In the genomic region with DNA sequence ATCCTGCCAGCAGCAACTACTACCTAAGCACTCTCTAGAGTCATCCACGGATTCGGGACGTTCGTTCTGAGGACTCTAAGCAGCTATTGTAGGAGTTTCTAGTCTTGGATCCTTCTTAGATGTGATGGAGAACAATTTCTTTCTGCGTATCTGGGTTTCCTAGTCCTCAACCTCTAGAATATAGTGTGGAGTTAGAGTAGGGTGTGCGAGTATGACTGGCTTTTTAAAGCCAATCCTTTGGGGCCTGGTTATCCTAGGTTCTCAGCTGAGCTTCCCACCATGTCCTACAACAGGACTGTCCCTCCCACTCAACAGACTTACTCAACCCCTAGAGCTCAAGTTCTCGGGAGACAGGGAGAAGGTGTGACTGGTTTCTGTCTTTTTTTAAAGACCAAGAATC, we compare ENCODE assay signal across 8 mouse cellular contexts. TPM values are rescaled to one million over a fixed set of nuclear protein-coding genes. Genes with fewer than 3 reads are reported as not detected.
DNase-seq lines count a peak whose midpoint lies in the region; ATAC-seq and TF ChIP-seq lines count a peak whose summit lies in the region.

No protein-coding gene starts in this region.

- peak overlapping the region; percentile 74 for H3K27ac ChIP-seq in left cerebral cortex, adult 2 months
- peak overlapping the region; percentile 97 for H3K27ac ChIP-seq in embryonic facial prominence, embryonic 10.5 days (replicated peaks)
- peak overlapping the region; percentile 91 for H3K27ac ChIP-seq in hindbrain, postnatal 0 days
- H3K27ac ChIP-seq in neural tube, embryonic 12.5 days = peak overlapping the region; percentile 93

- peak overlapping the region; percentile 82 for H3K9ac ChIP-seq in hindbrain, postnatal 0 days (replicated peaks; ENCODE audit: low read length)
- H3K9ac ChIP-seq in neural tube, embryonic 12.5 days = peak overlapping the region; percentile 81

- H3K4me3 ChIP-seq in left cerebral cortex, adult 2 months = peak overlapping the region; percentile 91
- H3K4me3 ChIP-seq in embryonic facial prominence, embryonic 10.5 days = peak overlapping the region; percentile 71
- peak overlapping the region; percentile 70 for H3K4me3 ChIP-seq in hindbrain, postnatal 0 days (ENCODE audit: low read length)
- peak overlapping the region; percentile 90 for H3K4me3 ChIP-seq in neural tube, embryonic 12.5 days

- H3K36me3 ChIP-seq in embryonic facial prominence, embryonic 10.5 days (replicated peaks) = peaks cover 47% of the 10 kb centered on the region
- H3K36me3 ChIP-seq in hindbrain, postnatal 0 days (ENCODE audit: insufficient read depth, low read length) = peaks cover 28% of the 10 kb centered on the region; the same call in 1 of the 2 replicates
- H3K36me3 ChIP-seq in neural tube, embryonic 12.5 days = peaks cover 38% of the 10 kb centered on the region

- peak overlapping the region; percentile 81 for H3K4me2 ChIP-seq in hindbrain, postnatal 0 days (ENCODE audit: low read depth, low read length)
- H3K4me2 ChIP-seq in neural tube, embryonic 12.5 days (replicated peaks) = peak overlapping the region; percentile 92

- H3K4me1 ChIP-seq in embryonic facial prominence, embryonic 10.5 days = peaks cover 25% of the 10 kb centered on the region
- peaks cover 6% of the 10 kb centered on the region for H3K4me1 ChIP-seq in hindbrain, postnatal 0 days (ENCODE audit: insufficient read depth, low read length)
- H3K4me1 ChIP-seq in neural tube, embryonic 12.5 days = peaks cover 24% of the 10 kb centered on the region

- DNase-seq in left cerebral cortex, adult 2 months (ENCODE audit: extremely low spot score in 1 of 2, low spot score in 2 of 2) = no peak
- no peak for DNase-seq in left cerebral cortex, adult 8-10 months (ENCODE audit: low spot score in 2 of 2)
- no peak for DNase-seq in embryonic facial prominence, embryonic 10.5 days (ENCODE audit: low spot score)
- DNase-seq in hindbrain, postnatal 0 days (ENCODE audit: low spot score) = no peak
- DNase-seq in left cerebral cortex, postnatal 36 days (ENCODE audit: low spot score in 2 of 2) = no peak
- no peak for DNase-seq in kidney, postnatal 4 days

- no peak for TF ChIP-seq CTCF in left cerebral cortex, adult 2 months (IDR thresholded peaks at IDR 0.05)
- no peak for TF ChIP-seq CTCF in hindbrain, postnatal 0 days (IDR thresholded peaks at IDR 0.05; ENCODE audit: low read depth)

- H3K9me3 ChIP-seq in embryonic facial prominence, embryonic 10.5 days = no peaks in the 10 kb centered on the region
- H3K9me3 ChIP-seq in hindbrain, postnatal 0 days (ENCODE audit: low read length) = no peaks in the 10 kb centered on the region
- H3K9me3 ChIP-seq in neural tube, embryonic 12.5 days = no peaks in the 10 kb centered on the region

- 38% methylated on average over 7 of the region's 7 CpGs for WGBS in embryonic facial prominence, embryonic 10.5 days
- WGBS in hindbrain, postnatal 0 days = 24% methylated on average over 7 of the region's 7 CpGs
- 41% methylated on average over 7 of the region's 7 CpGs for WGBS in neural tube, embryonic 12.5 days

- ATAC-seq in hindbrain, postnatal 0 days = no peak
- ATAC-seq in neural tube, embryonic 12.5 days (ENCODE audit: low FRiP score, low read depth) = no peak
- no peak for ATAC-seq in granulocyte monocyte progenitor cell, adult 5-6 weeks (replicated peaks; ENCODE audit: poor library complexity, severe bottlenecking)

- H3K27me3 ChIP-seq in embryonic facial prominence, embryonic 10.5 days (replicated peaks; ENCODE audit: low read depth, poor library complexity, severe bottlenecking) = no peaks in the 10 kb centered on the region
- no peaks in the 10 kb centered on the region for H3K27me3 ChIP-seq in hindbrain, postnatal 0 days (ENCODE audit: insufficient read depth, low read length)
- no peaks in the 10 kb centered on the region for H3K27me3 ChIP-seq in neural tube, embryonic 12.5 days (replicated peaks)

- intact Hi-C loops in left cerebral cortex, adult 2 months (cut with DNase I) = no loop called here
- intact Hi-C loops in left cerebral cortex, postnatal 36 days (cut with DNase I) = no loop called here

RNA-seq across cellular contexts. Expression of a gene that starts 0.8 kb away (rescaled TPM):
- 100 to 1,000 TPM; 257 to 267 TPM for total RNA-seq in left cerebral cortex, adult 2 months (2021)
- 100 to 1,000 TPM; 267 to 296 (median 278) TPM for total RNA-seq in left cerebral cortex, adult 8-10 months (2022)
- 275 and 276 TPM in 2 replicates for polyA plus RNA-seq in embryonic facial prominence, embryonic 10.5 days (2016; fragmentation: Nextera tagmentation; extraction: Ambion mirVana)
- 216 and 233 TPM in 2 replicates for total RNA-seq in hindbrain, postnatal 0 days (2014; rRNA removed)
- 248 and 253 TPM in 2 replicates for polyA plus RNA-seq in hindbrain, postnatal 0 days (2015; fragmentation: Nextera tagmentation; extraction: Ambion mirVana)
- 244 and 249 TPM in 2 replicates for polyA plus RNA-seq in neural tube, embryonic 12.5 days (2016; fragmentation: Nextera tagmentation; extraction: Ambion mirVana)
- total RNA-seq in left cerebral cortex, postnatal 36 days (2021) = 100 to 1,000 TPM; 253 to 285 TPM
- total RNA-seq in granulocyte monocyte progenitor cell, adult 5-6 weeks (2014; fragmentation: Nextera tagmentation) = 61.0 and 61.2 TPM in 2 replicates
- 63.0 and 69.0 TPM in 2 replicates for total RNA-seq in granulocyte monocyte progenitor cell, adult 5-6 weeks (2017)

RNA-seq across cellular contexts. Expression of a gene that starts 12.1 kb away (rescaled TPM):
- total RNA-seq in left cerebral cortex, adult 2 months (2021) = 100 to 1,000 TPM; 934 to 941 TPM
- total RNA-seq in left cerebral cortex, adult 8-10 months (2022) = 1,000 to 10,000 TPM; 1,021 to 1,102 (median 1,060) TPM
- polyA plus RNA-seq in embryonic facial prominence, embryonic 10.5 days (2016; fragmentation: Nextera tagmentation; extraction: Ambion mirVana) = 867 and 877 TPM in 2 replicates
- total RNA-seq in hindbrain, postnatal 0 days (2014; rRNA removed) = 1,715 and 1,845 TPM in 2 replicates
- polyA plus RNA-seq in hindbrain, postnatal 0 days (2015; fragmentation: Nextera tagmentation; extraction: Ambion mirVana) = 2,044 and 2,080 TPM in 2 replicates
- 822 and 941 TPM in 2 replicates for polyA plus RNA-seq in neural tube, embryonic 12.5 days (2016; fragmentation: Nextera tagmentation; extraction: Ambion mirVana)
- total RNA-seq in left cerebral cortex, postnatal 36 days (2021) = 1,000 to 10,000 TPM in 1 of 2 experiments, 100 to 1,000 TPM in 1; 989 to 1,090 TPM
- total RNA-seq in granulocyte monocyte progenitor cell, adult 5-6 weeks (2014; fragmentation: Nextera tagmentation) = 854 and 878 TPM in 2 replicates
- 563 and 615 TPM in 2 replicates for total RNA-seq in granulocyte monocyte progenitor cell, adult 5-6 weeks (2017)

RNA-seq across cellular contexts. Expression of a gene that starts 35.7 kb away (rescaled TPM):
- 10 to 100 TPM; 35.7 to 37.4 TPM for total RNA-seq in left cerebral cortex, adult 2 months (2021)
- 10 to 100 TPM; 30.6 to 39.2 (median 32.3) TPM for total RNA-seq in left cerebral cortex, adult 8-10 months (2022)
- 93.2 and 94.4 TPM in 2 replicates for polyA plus RNA-seq in embryonic facial prominence, embryonic 10.5 days (2016; fragmentation: Nextera tagmentation; extraction: Ambion mirVana)
- 56.5 and 59.7 TPM in 2 replicates for total RNA-seq in hindbrain, postnatal 0 days (2014; rRNA removed)
- polyA plus RNA-seq in hindbrain, postnatal 0 days (2015; fragmentation: Nextera tagmentation; extraction: Ambion mirVana) = 42.7 and 42.8 TPM in 2 replicates
- 74.0 and 76.0 TPM in 2 replicates for polyA plus RNA-seq in neural tube, embryonic 12.5 days (2016; fragmentation: Nextera tagmentation; extraction: Ambion mirVana)
- 10 to 100 TPM; 26.5 to 42.4 TPM for total RNA-seq in left cerebral cortex, postnatal 36 days (2021)
- 67.4 and 72.3 TPM in 2 replicates for total RNA-seq in granulocyte monocyte progenitor cell, adult 5-6 weeks (2014; fragmentation: Nextera tagmentation)
- 42.9 and 49.3 TPM in 2 replicates for total RNA-seq in granulocyte monocyte progenitor cell, adult 5-6 weeks (2017)
